Mouse (Mus musculus) neural tube, embryonic 12.5 days (tissue): Measurements from ENCODE around the gene Slc12a4. TPM values are rescaled to one million over a fixed set of nuclear protein-coding genes. Genes with fewer than 3 reads are reported as not detected.

Source experiments
- ATAC-seq: fragments of 200-750 bp; cut with Nextera tagmentation; 2 replicates; pipeline ENCODE4 v1.8.0; 2017; ENCODE audit warnings: low read depth, mild to moderate bottlenecking, moderate TSS enrichment, moderate library complexity; ENCODE audit not compliant: low FRiP score
- H3K27ac ChIP-seq: fragments of 300-500 bp; sonication (generic); 2 replicates; pipeline ENCODE4 v1.5.1; 2016
- H3K27me3 ChIP-seq: fragments of 300-500 bp; sonication (generic); replicated peaks from 2 replicates; pipeline ENCODE4 v1.6.1; 2016; ENCODE audit warnings: mild to moderate bottlenecking
- H3K36me3 ChIP-seq: fragments of 300-500 bp; sonication (generic); 2 replicates; pipeline ENCODE4 v1.6.1; 2016; ENCODE audit warnings: mild to moderate bottlenecking
- H3K4me1 ChIP-seq: fragments of 300-500 bp; sonication (generic); 2 replicates; pipeline ENCODE4 v1.6.1; 2016
- H3K4me2 ChIP-seq: fragments of 300-500 bp; sonication (generic); replicated peaks from 2 replicates; pipeline ENCODE4 v1.6.1; 2016; ENCODE audit warnings: mild to moderate bottlenecking
- H3K4me3 ChIP-seq: fragments of 300-500 bp; sonication (generic); 2 replicates; pipeline ENCODE4 v1.5.1; 2016
- H3K9ac ChIP-seq: fragments of 300-500 bp; sonication (generic); 2 replicates; pipeline ENCODE4 v1.6.1; 2016; ENCODE audit warnings: mild to moderate bottlenecking
- H3K9me3 ChIP-seq: fragments of 300-500 bp; sonication (generic); 2 replicates; pipeline ENCODE4 v1.6.1; 2016; ENCODE audit warnings: mild to moderate bottlenecking
- WGBS: fragments of 180-500 bp; shearing (Covaris S2); methylation state at CpG from one replicate; pipeline ENCODE4 v1.1.7; 2016; 5-methylcytosine and 5-hydroxymethylcytosine counted together
- polyA plus RNA-seq: library from polyadenylated mRNA; unstranded; fragments of >200 nt; fragmentation: Nextera tagmentation; extraction: Ambion mirVana; gene quantifications from 2 replicates; pipeline ENCODE4 v1.2.1, GENCODE M21; 2016

Gene Slc12a4
- polyA plus RNA-seq, 1 experiment from 2014 or later = 13.9 TPM

- peaks cover 4% of the 10 kb centered on the region; the same call in 1 of the 2 replicates for H3K36me3 ChIP-seq
- ATAC-seq = no peak
- H3K4me2 ChIP-seq = peak within 1 kb of the TSS; percentile 97
- H3K4me3 ChIP-seq = peak within 1 kb of the TSS; percentile 71
- WGBS = 43% methylated on average over 4 of the region's 4 CpGs
- peak within 1 kb of the TSS; percentile 82; the same call in 1 of the 2 replicates for H3K27ac ChIP-seq
- H3K4me1 ChIP-seq = peaks cover 19% of the 10 kb centered on the region
- H3K9me3 ChIP-seq = no peaks in the 10 kb centered on the region
- peak within 1 kb of the TSS; percentile 81 for H3K9ac ChIP-seq
- no peaks in the 10 kb centered on the region for H3K27me3 ChIP-seq
Observed at GRCm38 (mm10) chr8:105938306-105938669, 27.6 kb downstream of the Slc12a4 start, which contains the start of gene Psmb10. Gene Psmb10, minus strand, starts transcription at chr8:105938444.

DNA sequence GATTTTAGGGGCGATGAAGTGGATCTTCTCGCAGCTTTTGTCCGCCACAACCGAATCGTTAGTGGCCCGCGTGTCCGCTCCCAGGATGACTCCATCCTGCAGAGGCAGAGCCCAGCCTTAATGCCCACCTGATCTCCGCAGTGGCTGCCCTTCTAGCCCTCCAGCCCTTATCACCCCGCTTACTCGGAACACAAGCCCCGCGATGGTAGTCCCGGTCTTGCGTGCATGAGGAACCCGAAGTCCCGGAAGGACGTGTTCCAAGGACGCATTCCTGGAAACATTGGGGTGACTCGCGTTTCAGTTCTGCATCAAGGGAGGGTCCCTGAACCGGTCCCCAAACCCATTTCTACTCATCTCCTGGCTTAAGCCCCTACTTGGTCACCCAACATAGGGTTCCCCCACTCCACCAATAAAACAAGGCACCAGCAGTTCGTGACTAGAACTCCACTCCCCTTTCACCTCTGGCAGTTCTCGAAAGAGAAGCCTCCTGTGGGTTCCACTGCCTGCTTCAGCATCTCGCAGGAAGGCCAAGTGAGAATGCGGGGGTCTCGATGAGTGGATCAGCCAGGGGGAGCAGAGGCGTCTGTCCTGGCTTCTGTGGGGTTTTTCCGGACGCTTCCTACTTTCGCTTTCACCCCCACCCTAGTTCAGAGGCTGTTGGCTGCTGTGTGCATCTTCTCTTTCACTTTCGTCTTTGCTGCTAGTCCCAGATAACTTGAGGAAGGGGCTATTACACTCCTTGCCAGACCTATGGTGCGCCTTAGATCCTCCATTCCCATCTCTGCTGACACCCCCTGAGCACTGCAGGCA, 28.2 kb downstream of the Slc12a4 start:
- Histone ChIP-seq H3K36me3 (no peaks in the 10 kb centered on the region), H3K27me3 (no peaks in the 10 kb centered on the region), H3K27ac (peak overlapping the region; percentile 82; the same call in 1 of the 2 replicates), H3K4me3 (peak overlapping the region; percentile 71), H3K4me1 (peaks cover 19% of the 10 kb centered on the region), H3K4me2 (peak overlapping the region; percentile 97), H3K9me3 (no peaks in the 10 kb centered on the region), H3K9ac (peak overlapping the region; percentile 81)
- WGBS = 3% methylated on average over 33 of the region's 33 CpGs
- ATAC-seq = peak; percentile 56

DNA sequence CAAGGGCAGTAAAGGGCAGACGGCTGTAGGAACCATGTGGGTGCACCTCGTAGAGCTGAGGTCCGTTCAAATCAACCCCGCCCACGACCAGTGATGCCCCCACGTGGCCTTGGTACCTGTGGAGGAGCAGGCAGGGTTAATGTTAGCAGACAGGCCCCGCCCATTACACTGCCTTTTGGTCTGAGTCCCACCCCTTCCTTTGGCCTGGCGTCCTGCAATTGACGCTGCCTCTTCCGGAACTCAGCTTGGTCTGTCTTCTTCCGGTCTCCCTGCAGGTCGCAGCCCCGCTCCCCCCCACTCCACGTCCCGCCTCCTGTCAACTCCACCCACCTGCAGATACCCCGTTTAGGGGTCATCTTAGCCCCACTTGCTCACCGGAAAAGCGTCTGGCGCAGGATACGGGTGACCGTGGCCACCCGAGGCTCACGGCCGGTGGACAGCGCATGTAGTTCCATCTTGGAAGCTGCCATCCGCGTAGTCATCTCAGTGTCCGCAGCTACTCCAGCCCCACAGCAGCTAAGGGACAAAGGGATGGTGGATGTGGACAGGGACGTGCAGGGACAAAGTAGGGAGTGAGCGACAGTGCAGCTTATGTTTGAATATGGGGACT, 28.9 kb downstream of the Slc12a4 start:
- no peaks in the 10 kb centered on the region for H3K9me3 ChIP-seq
- ATAC-seq = peak; percentile 84
- H3K4me3 ChIP-seq = peak overlapping the region; percentile 71
- under 1% methylated on average over 30 of the region's 30 CpGs for WGBS
- peak overlapping the region; percentile 82 for H3K27ac ChIP-seq
- peaks cover 6% of the 10 kb centered on the region; the same call in 1 of the 2 replicates for H3K36me3 ChIP-seq
- H3K27me3 ChIP-seq = no peaks in the 10 kb centered on the region
- peak overlapping the region; percentile 97 for H3K4me2 ChIP-seq
- peak overlapping the region; percentile 81 for H3K9ac ChIP-seq
- peaks cover 19% of the 10 kb centered on the region for H3K4me1 ChIP-seq

DNA sequence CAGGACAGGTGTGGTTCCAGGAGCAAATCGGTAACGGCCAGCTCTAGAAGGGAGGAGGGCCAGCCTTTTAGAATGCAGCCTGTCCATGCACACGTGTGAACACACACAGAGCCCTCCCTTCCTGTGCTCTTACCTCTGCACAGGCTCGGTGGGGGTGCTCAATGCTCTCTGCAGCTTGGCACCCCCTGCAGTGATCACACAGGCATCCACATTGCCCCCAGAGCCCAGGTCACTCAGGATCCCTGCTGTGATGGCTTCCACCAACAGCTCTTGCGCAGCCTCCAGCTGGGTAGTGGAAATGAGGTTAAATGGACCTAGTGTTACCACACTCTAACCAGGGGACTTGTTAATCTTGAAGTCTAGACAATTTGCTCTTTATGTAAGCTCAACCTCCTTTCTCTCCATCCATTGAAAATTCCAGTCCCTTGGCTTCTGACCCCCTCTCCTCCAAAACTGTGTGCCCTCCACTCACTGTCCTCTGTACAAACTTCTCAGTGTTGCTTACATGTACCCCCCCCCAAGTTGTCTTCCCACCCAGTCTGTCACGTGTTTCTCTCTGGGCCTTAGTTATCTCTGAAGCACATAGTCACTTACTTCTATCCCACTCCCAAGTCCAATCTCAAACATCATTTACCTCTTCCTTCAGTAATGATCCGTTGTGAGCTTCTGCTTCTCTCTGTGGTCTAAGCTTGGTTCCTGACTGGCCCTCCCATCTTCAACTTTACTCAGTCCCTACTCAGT, 29.9 kb downstream of the Slc12a4 start:
- H3K36me3 ChIP-seq = peaks cover 6% of the 10 kb centered on the region; the same call in 1 of the 2 replicates
- WGBS = 29% methylated on average over 7 of the region's 7 CpGs
- H3K4me3 ChIP-seq = peak overlapping the region; percentile 71
- peak overlapping the region; percentile 97 for H3K4me2 ChIP-seq
- H3K4me1 ChIP-seq = peaks cover 19% of the 10 kb centered on the region
- H3K27ac ChIP-seq = no peak overlapping the region
- ATAC-seq = no peak
- H3K9me3 ChIP-seq = no peaks in the 10 kb centered on the region
- no peaks in the 10 kb centered on the region for H3K27me3 ChIP-seq
- H3K9ac ChIP-seq = peak overlapping the region; percentile 81; the same call in 1 of the 2 replicates

DNA sequence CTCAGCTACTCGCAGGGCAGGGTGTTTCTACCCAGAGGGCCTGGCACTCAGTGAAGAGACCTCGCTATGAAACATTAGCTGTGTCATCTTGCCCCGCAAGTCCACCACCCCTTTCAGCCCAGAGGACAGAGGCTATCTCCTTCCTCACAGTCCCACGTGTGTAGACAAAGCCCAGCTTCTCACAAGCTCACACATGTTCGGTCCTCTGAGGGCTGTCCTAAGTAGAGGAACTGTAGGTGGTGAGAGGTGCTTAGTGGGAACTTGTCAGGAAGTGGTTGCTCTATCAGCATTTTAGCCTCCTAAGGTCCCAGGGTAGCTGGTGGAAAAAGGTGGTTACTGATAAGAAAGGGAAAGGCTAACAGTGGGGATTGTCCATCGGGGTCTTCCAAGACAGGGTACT, 30.8 kb downstream of the Slc12a4 start:
- Histone ChIP-seq H3K9ac (no peak overlapping the region), H3K27ac (no peak overlapping the region)

DNA sequence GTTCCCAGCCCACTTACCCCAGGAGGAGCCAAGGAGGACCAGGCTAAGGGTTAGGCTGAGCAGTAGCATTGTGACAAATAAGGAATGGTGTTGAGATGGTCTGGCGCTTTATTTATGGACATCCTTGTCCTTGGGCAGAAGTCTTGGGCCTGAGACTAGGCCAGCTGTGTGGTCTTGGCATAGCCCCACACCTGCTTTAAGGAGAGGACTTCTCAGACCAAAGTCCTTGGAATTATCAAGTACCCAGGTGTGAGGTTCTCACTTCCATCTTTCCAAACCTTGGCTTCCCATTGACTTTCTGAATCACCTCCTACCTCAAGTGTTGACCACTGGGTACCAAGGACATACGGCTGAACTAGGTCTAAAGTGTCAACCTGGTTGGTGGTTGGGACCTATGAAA, 32.1 kb downstream of the Slc12a4 start, which contains the start of gene Ctrl:
Gene Ctrl (minus strand): TSS at position 101 of the 400 bp plus-strand sequence.
- Histone ChIP-seq H3K9me3 (no peaks in the 10 kb centered on the region), H3K4me2 (no peak within 1 kb of the TSS), H3K27me3 (no peaks in the 10 kb centered on the region), H3K27ac (no peak within 1 kb of the TSS), H3K4me1 (peaks cover 23% of the 10 kb centered on the region), H3K36me3 (peaks cover 10% of the 10 kb centered on the region; the same call in 1 of the 2 replicates), H3K9ac (no peak within 1 kb of the TSS), H3K4me3 (no peak within 1 kb of the TSS)
- ATAC-seq = no peak
- WGBS = 95% methylated on average over 2 of the region's 2 CpGs

More for the DNA sequence above, 30.8 kb downstream of the Slc12a4 start:
- peaks cover 23% of the 10 kb centered on the region for H3K4me1 ChIP-seq
- no peak for ATAC-seq
- H3K27me3 ChIP-seq = no peaks in the 10 kb centered on the region
- H3K4me3 ChIP-seq = no peak overlapping the region
- no peak overlapping the region for H3K4me2 ChIP-seq
- 89% methylated on average over 6 of the region's 6 CpGs for WGBS
- peaks cover 6% of the 10 kb centered on the region; the same call in 1 of the 2 replicates for H3K36me3 ChIP-seq
- no peaks in the 10 kb centered on the region for H3K9me3 ChIP-seq

GRCm38 (mm10) chr8:105932525-105932924, 33.4 kb downstream of the Slc12a4 start:
- Histone ChIP-seq H3K4me1 (peaks cover 17% of the 10 kb centered on the region), H3K9me3 (no peaks in the 10 kb centered on the region), H3K4me2 (no peak overlapping the region), H3K9ac (no peak overlapping the region), H3K27me3 (no peaks in the 10 kb centered on the region), H3K36me3 (peaks cover 10% of the 10 kb centered on the region; the same call in 1 of the 2 replicates), H3K4me3 (no peak overlapping the region), H3K27ac (no peak overlapping the region)
- 91% methylated on average over 11 of the region's 11 CpGs for WGBS
- ATAC-seq = no peak

DNA sequence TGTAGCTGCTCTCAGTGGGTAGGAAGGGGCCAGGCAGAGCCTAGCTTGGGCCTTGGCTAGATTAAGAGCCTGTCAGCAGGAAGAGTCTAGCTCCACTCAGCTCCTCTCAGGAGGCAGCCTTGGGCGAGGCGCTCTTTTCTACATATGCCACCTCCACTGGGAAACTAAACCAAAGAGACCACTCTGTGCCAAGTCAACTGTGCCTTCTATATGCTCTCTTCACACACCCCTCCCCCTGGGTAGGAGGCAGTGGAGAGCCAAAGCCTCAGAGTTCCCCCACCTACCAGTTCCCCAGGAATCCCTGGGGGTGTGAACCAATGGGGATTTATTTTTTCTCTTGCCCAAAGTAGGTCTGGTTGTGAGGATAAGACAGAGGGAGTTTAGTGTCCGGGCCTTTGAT, 34.6 kb downstream of the Slc12a4 start:
- Histone ChIP-seq H3K27me3 (no peaks in the 10 kb centered on the region), H3K9ac (no peak overlapping the region), H3K4me3 (no peak overlapping the region), H3K9me3 (no peaks in the 10 kb centered on the region), H3K36me3 (peaks cover 10% of the 10 kb centered on the region; the same call in 1 of the 2 replicates), H3K27ac (no peak overlapping the region), H3K4me2 (no peak overlapping the region), H3K4me1 (peaks cover 12% of the 10 kb centered on the region)
- ATAC-seq = no peak
- WGBS = 91% methylated on average over 3 of the region's 3 CpGs

- H3K36me3 ChIP-seq = peaks cover 10% of the 10 kb centered on the region; the same call in 1 of the 2 replicates
- ATAC-seq = peak; percentile 67
- no peak overlapping the region for H3K4me2 ChIP-seq
- peaks cover 5% of the 10 kb centered on the region; the same call in 1 of the 2 replicates for H3K4me1 ChIP-seq
- WGBS = 14% methylated on average over 8 of the region's 8 CpGs
- H3K9me3 ChIP-seq = no peaks in the 10 kb centered on the region
- H3K27ac ChIP-seq = no peak overlapping the region
- H3K4me3 ChIP-seq = no peak overlapping the region
- H3K27me3 ChIP-seq = no peaks in the 10 kb centered on the region
- H3K9ac ChIP-seq = 0 out of 2 replicates have a peak overlapping the region, but pooled peaks have one; percentile 33
Observed at GRCm38 (mm10) chr8:105930602-105931001, 35.3 kb downstream of the Slc12a4 start.

- Histone ChIP-seq H3K9me3 (no peaks in the 10 kb centered on the region), H3K9ac (no peak overlapping the region), H3K4me2 (no peak overlapping the region), H3K4me1 (no peaks in the 10 kb centered on the region), H3K4me3 (no peak overlapping the region), H3K27ac (no peak overlapping the region), H3K27me3 (no peaks in the 10 kb centered on the region), H3K36me3 (peaks cover 9% of the 10 kb centered on the region; the same call in 1 of the 2 replicates)
- 74% methylated on average over 3 of the region's 3 CpGs for WGBS
- ATAC-seq = no peak
Observed at GRCm38 (mm10) chr8:105925123-105925522, 40.8 kb downstream of the Slc12a4 start.

DNA sequence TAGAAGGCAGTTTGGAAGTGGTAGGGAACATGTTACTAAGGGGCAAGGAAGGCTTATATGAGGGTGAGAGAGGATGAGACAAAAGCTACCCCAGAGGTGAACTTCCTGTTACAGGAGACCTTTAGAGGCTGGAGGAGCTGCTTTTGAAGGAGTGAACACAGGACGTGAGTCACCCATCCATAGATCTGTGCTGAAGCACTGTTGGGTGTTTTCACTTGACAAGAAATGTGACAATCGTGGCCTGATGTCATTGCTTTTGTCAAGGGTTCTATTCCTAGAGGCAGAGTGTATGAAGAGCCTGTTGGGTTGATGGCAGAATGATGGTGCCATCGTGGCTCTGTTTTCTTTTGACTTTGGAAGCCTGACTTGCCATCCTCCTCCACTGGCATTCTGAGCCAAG, 46.5 kb downstream of the Slc12a4 start:
- no peak for ATAC-seq
- no peak overlapping the region for H3K27ac ChIP-seq
- no peak overlapping the region for H3K4me2 ChIP-seq
- WGBS = 91% methylated on average over 3 of the region's 3 CpGs
- no peaks in the 10 kb centered on the region for H3K27me3 ChIP-seq
- H3K4me3 ChIP-seq = no peak overlapping the region
- H3K9ac ChIP-seq = no peak overlapping the region
- H3K9me3 ChIP-seq = no peaks in the 10 kb centered on the region
- peaks cover 17% of the 10 kb centered on the region; the same call in 1 of the 2 replicates for H3K36me3 ChIP-seq
- H3K4me1 ChIP-seq = no peaks in the 10 kb centered on the region
